16 mouse cellular contexts compared by ENCODE assay signal in the genomic region with DNA sequence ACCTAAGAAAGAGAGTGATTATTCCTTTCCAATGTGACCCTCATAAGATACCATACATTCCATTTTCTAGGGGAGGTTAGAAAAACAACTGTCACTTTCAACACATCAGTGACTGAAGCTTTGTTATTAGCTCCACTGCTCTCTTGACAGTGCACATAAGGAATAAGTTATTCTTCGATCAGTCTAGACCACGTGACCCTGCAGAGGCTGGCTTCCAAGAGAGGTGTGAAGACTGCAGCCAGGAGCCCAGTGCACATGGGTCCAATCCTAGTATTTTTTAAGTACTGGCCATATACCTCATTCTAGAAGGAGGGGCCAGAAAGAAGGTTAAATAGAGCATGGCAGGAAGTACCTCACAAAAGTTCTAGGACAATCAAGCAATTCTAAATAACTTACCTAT.
A peak's percentile ranks its signal among the peaks of the same experiment; 100 is the strongest.
DNase-seq lines count a peak whose midpoint lies in the region; ATAC-seq and TF ChIP-seq lines count a peak whose summit lies in the region.
"Had no signal": no experiment of that assay in that cellular context is flagged by ENCODE, and none has a peak within 500 bp of the region (broad histone marks: within the 10 kb centered on the region; RNA-seq: fewer than 3 reads in every experiment).

No protein-coding gene starts in this region.

- H3K4me1 ChIP-seq in heart, embryonic 16.5 days (ENCODE audit: control insufficient read depth, insufficient read depth, low read length) = peaks cover 24% of the 10 kb centered on the region
- peaks cover 20% of the 10 kb centered on the region for H3K4me1 ChIP-seq in heart, embryonic 11.5 days (ENCODE audit: control insufficient read depth, insufficient read depth, low read length)
- H3K4me1 ChIP-seq in liver, adult 2 months (ENCODE audit: control insufficient read depth, insufficient read depth, low read length) = peaks cover 21% of the 10 kb centered on the region
- peaks cover 53% of the 10 kb centered on the region for H3K4me1 ChIP-seq in liver, embryonic 12.5 days
- peaks cover 20% of the 10 kb centered on the region for H3K4me1 ChIP-seq in limb, embryonic 14.5 days (ENCODE audit: control insufficient read depth, insufficient read depth, low read length)

- no peak overlapping the region for H3K4me2 ChIP-seq in heart, embryonic 16.5 days (ENCODE audit: low read depth, low read length)
- no peak overlapping the region for H3K4me2 ChIP-seq in heart, embryonic 11.5 days
- H3K4me2 ChIP-seq in liver, embryonic 12.5 days = no peak overlapping the region
- H3K4me2 ChIP-seq in limb, embryonic 14.5 days (replicated peaks; ENCODE audit: low read depth, low read length, severe bottlenecking) = no peak overlapping the region
- H3K4me2 ChIP-seq: embryonic facial prominence, embryonic 13.5 days; forebrain, embryonic 12.5 days; heart, embryonic 13.5 days had no signal

- ATAC-seq in heart, embryonic 16.5 days (replicated peaks; ENCODE audit: extremely low read depth, insufficient read depth, low FRiP score) = no peak
- no peak for ATAC-seq in heart, embryonic 11.5 days (replicated peaks; ENCODE audit: insufficient number of reproducible peaks, low FRiP score, low TSS enrichment)
- ATAC-seq in liver, embryonic 12.5 days = no peak
- ATAC-seq in limb, embryonic 14.5 days (ENCODE audit: low FRiP score, low read depth) = peak; percentile 71; the same call in 1 of the 2 replicates
- ATAC-seq: activated CD4-positive, CD25-positive, alpha-beta regulatory T cell, adult 4 months; CD4-positive, CD25-positive, alpha-beta regulatory T cell, adult 4 months; inflammation-experienced regulatory T-cells, adult 6 months had no signal

- H3K9ac ChIP-seq in heart, embryonic 16.5 days (ENCODE audit: low read length) = no peak overlapping the region
- no peak overlapping the region for H3K9ac ChIP-seq in heart, embryonic 11.5 days (ENCODE audit: low read depth, low read length)
- no peak overlapping the region for H3K9ac ChIP-seq in liver, adult 2 months (ENCODE audit: low read depth, low read length)
- H3K9ac ChIP-seq in liver, embryonic 12.5 days = no peak overlapping the region
- no peak overlapping the region for H3K9ac ChIP-seq in limb, embryonic 14.5 days (ENCODE audit: low read depth, low read length, severe bottlenecking)
- H3K9ac ChIP-seq: embryonic facial prominence, embryonic 13.5 days; forebrain, embryonic 12.5 days; heart, embryonic 13.5 days had no signal

- DNase-seq in liver, adult 2 months (ENCODE audit: extremely low read depth, low read depth, low spot score) = peak; percentile 72
- DNase-seq in limb, embryonic 14.5 days (ENCODE audit: low spot score) = peak; percentile 29
- DNase-seq in frontal cortex, postnatal 36 days (ENCODE audit: low spot score in 2 of 2) = no peak
- DNase-seq: B cell, adult 2 months; cerebellum, adult 18-20 months; cerebellum, adult 9-11 months had no signal

- H3K36me3 ChIP-seq in heart, embryonic 16.5 days (ENCODE audit: control insufficient read depth, insufficient read depth) = no peaks in the 10 kb centered on the region
- H3K36me3 ChIP-seq in heart, embryonic 11.5 days (ENCODE audit: control insufficient read depth, insufficient read depth, low read length) = no peaks in the 10 kb centered on the region
- no peaks in the 10 kb centered on the region for H3K36me3 ChIP-seq in liver, adult 2 months (ENCODE audit: control insufficient read depth, insufficient read depth, low read length)
- H3K36me3 ChIP-seq in liver, embryonic 12.5 days = peaks cover 54% of the 10 kb centered on the region
- peaks cover 5% of the 10 kb centered on the region; the same call in 1 of the 2 replicates for H3K36me3 ChIP-seq in limb, embryonic 14.5 days (ENCODE audit: control insufficient read depth, insufficient read depth, low read length)
- H3K36me3 ChIP-seq: embryonic facial prominence, embryonic 13.5 days; heart, embryonic 13.5 days had no signal

- H3K79me2 ChIP-seq in liver, adult 2 months (ENCODE audit: control insufficient read depth, insufficient read depth, low read length) = peaks cover 12% of the 10 kb centered on the region; the same call in 1 of the 2 replicates

- no peak for TF ChIP-seq CTCF in liver, adult 2 months (IDR thresholded peaks at IDR 0.05; ENCODE audit: low read depth, low read length)

- WGBS in heart, embryonic 16.5 days = 52% methylated on average over 2 of the region's 2 CpGs
- WGBS in heart, embryonic 11.5 days (ENCODE audit: insufficient replicate concordance) = 73% methylated on average over 2 of the region's 2 CpGs
- WGBS in liver, adult 2 months = 22% methylated on average over 2 of the region's 2 CpGs
- 87% methylated on average over 2 of the region's 2 CpGs for WGBS in liver, embryonic 12.5 days (ENCODE audit: insufficient replicate concordance)
- WGBS in limb, embryonic 14.5 days = 44% methylated on average over 2 of the region's 2 CpGs

- H3K27ac ChIP-seq in heart, embryonic 16.5 days (ENCODE audit: low read length) = peak overlapping the region; percentile 40; the same call in 1 of the 2 replicates
- no peak overlapping the region for H3K27ac ChIP-seq in heart, embryonic 11.5 days (ENCODE audit: low read depth, low read length)
- H3K27ac ChIP-seq in liver, adult 2 months (replicated peaks; ENCODE audit: insufficient read depth, low read depth, low read length) = no peak overlapping the region
- H3K27ac ChIP-seq in liver, embryonic 12.5 days = no peak overlapping the region
- no peak overlapping the region for H3K27ac ChIP-seq in limb, embryonic 14.5 days (replicated peaks; ENCODE audit: low read depth, low read length)
- H3K27ac ChIP-seq: embryonic facial prominence, embryonic 13.5 days; forebrain, embryonic 12.5 days had no signal

- no peaks in the 10 kb centered on the region for H3K9me3 ChIP-seq in heart, embryonic 16.5 days (replicated peaks; ENCODE audit: control insufficient read depth, low read length)
- no peaks in the 10 kb centered on the region for H3K9me3 ChIP-seq in heart, embryonic 11.5 days (replicated peaks; ENCODE audit: control insufficient read depth, low read length)
- H3K9me3 ChIP-seq in liver, embryonic 12.5 days (replicated peaks) = no peaks in the 10 kb centered on the region
- H3K9me3 ChIP-seq in limb, embryonic 14.5 days (ENCODE audit: control insufficient read depth, low read length) = no peaks in the 10 kb centered on the region
- H3K9me3 ChIP-seq: embryonic facial prominence, embryonic 13.5 days; forebrain, embryonic 12.5 days; G1E; heart, embryonic 13.5 days had no signal

- H3K27me3 ChIP-seq in heart, embryonic 16.5 days (ENCODE audit: control insufficient read depth, insufficient read depth, low read length) = no peaks in the 10 kb centered on the region
- H3K27me3 ChIP-seq in heart, embryonic 11.5 days (ENCODE audit: control insufficient read depth, insufficient read depth, low read length) = no peaks in the 10 kb centered on the region
- no peaks in the 10 kb centered on the region for H3K27me3 ChIP-seq in liver, adult 2 months (ENCODE audit: control insufficient read depth, insufficient read depth, low read length)
- no peaks in the 10 kb centered on the region for H3K27me3 ChIP-seq in liver, embryonic 12.5 days (replicated peaks)
- no peaks in the 10 kb centered on the region for H3K27me3 ChIP-seq in limb, embryonic 14.5 days (ENCODE audit: control insufficient read depth, insufficient read depth, low read length)
- H3K27me3 ChIP-seq: embryonic facial prominence, embryonic 13.5 days; forebrain, embryonic 12.5 days; heart, embryonic 13.5 days had no signal

- TF ChIP-seq POLR2A in liver, adult 2 months (IDR thresholded peaks at IDR 0.05; ENCODE audit: extremely low read depth, insufficient read depth, low read length) = no peak
- no peak for TF ChIP-seq POLR2A in limb, embryonic 14.5 days (IDR thresholded peaks at IDR 0.05; ENCODE audit: borderline replicate concordance, extremely low read depth, insufficient read depth, insufficient read length)

- no peak overlapping the region for H3K4me3 ChIP-seq in heart, embryonic 16.5 days (ENCODE audit: low read length)
- no peak overlapping the region for H3K4me3 ChIP-seq in heart, embryonic 11.5 days (ENCODE audit: low read depth, low read length)
- no peak overlapping the region for H3K4me3 ChIP-seq in liver, adult 2 months (ENCODE audit: insufficient read depth, low read depth, low read length)
- no peak overlapping the region for H3K4me3 ChIP-seq in liver, embryonic 12.5 days
- H3K4me3 ChIP-seq in limb, embryonic 14.5 days (replicated peaks; ENCODE audit: low read length) = no peak overlapping the region
- H3K4me3 ChIP-seq: embryonic facial prominence, embryonic 13.5 days; forebrain, embryonic 12.5 days; heart, embryonic 13.5 days had no signal

Comparison
In these comparisons a context has a peak if more than half of its experiments do, and no peak if none do; other contexts are left out.
1. DNase-seq: peak in liver, adult 2 months (single experiment) and limb, embryonic 14.5 days (single experiment); none in frontal cortex, postnatal 36 days (0 of 2).